Mouse (Mus musculus) bone marrow, adult 2 months (tissue): ENCODE results near the gene Rpl23.

ENCODE experiments used
- CTCF ChIP-seq: fragments of 200-500 bp; IDR thresholded peaks from 2 replicates; pipeline ENCODE4 v1.5.1; 2011; ENCODE audit warnings: low read length, control low read depth; ENCODE audit not compliant: control insufficient read depth, insufficient read depth
- POLR2A ChIP-seq: fragments of 200-500 bp; IDR thresholded peaks from 2 replicates; pipeline ENCODE4 v1.6.1; 2011; ENCODE audit warnings: low read depth, mild to moderate bottlenecking, control low read depth, low read length, borderline replicate concordance; ENCODE audit not compliant: control insufficient read depth

DNA sequence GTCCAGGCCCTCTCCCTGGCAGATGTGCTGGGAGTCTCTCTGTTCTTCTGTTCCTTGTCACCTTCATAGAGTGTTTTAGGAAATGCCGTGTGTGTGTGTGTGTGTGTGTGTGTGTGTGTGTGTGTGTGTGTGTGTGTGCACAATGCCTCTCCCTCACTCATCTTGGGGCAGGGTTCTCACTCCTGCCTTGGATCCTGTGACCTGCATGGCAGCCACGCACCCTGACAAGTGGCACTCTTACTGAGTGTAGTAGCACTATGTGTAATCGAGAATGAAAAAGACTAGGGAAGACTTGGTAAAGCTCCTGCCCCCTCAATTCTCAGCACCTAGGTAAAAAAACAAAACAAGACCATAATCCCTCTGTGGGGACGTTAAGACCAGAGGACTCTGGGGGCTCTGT is 36.9 kb upstream of the Rpl23 start:
- TF ChIP-seq CTCF: no peak
- TF ChIP-seq POLR2A: no peak
